Mouse (Mus musculus) liver, embryonic 16.5 days (tissue): Measurements from ENCODE around the gene Gls2. TPM values are rescaled to one million over a fixed set of nuclear protein-coding genes. Genes with fewer than 3 reads are reported as not detected.
"Not testable (repeated sequence)": the region's sequence is repeated elsewhere in the genome, so short reads cannot be mapped to it uniquely, and the experiment has no call there.

Source experiments
- ATAC-seq: fragments of 200-750 bp; cut with Nextera tagmentation; 2 replicates; pipeline ENCODE4 v1.8.0; 2017; ENCODE audit warnings: low read depth, mild to moderate bottlenecking, moderate number of reproducible peaks, moderate library complexity
- H3K27ac ChIP-seq: fragments of 300-500 bp; sonication (generic); 2 replicates; pipeline ENCODE4 v1.5.1; 2014; ENCODE audit warnings: mild to moderate bottlenecking, low read length
- H3K27me3 ChIP-seq: fragments of 300-500 bp; sonication (generic); 2 replicates; pipeline ENCODE4 v1.6.1; 2014; ENCODE audit warnings: low read depth, low read length, mixed read lengths; ENCODE audit not compliant: control insufficient read depth, insufficient read depth
- H3K36me3 ChIP-seq: fragments of 300-500 bp; sonication (generic); 2 replicates; pipeline ENCODE4 v1.6.1; 2014; ENCODE audit warnings: mild to moderate bottlenecking; ENCODE audit not compliant: control insufficient read depth, insufficient read depth
- H3K4me1 ChIP-seq: fragments of 300-500 bp; sonication (generic); 2 replicates; pipeline ENCODE4 v1.6.1; 2014; ENCODE audit warnings: low read depth, low read length, mixed read lengths; ENCODE audit not compliant: control insufficient read depth
- H3K4me2 ChIP-seq: fragments of 300-500 bp; sonication (generic); 2 replicates; pipeline ENCODE4 v1.6.1; 2014; ENCODE audit warnings: low read depth, low read length, mixed read lengths
- H3K4me3 ChIP-seq: fragments of 300-500 bp; sonication (generic); 2 replicates; pipeline ENCODE4 v1.5.1; 2014; ENCODE audit warnings: low read depth, mild to moderate bottlenecking, low read length
- H3K9ac ChIP-seq: fragments of 300-500 bp; sonication (generic); 2 replicates; pipeline ENCODE4 v1.6.1; 2014; ENCODE audit warnings: low read depth, low read length
- H3K9me3 ChIP-seq: fragments of 300-500 bp; sonication (generic); replicated peaks from 2 replicates; pipeline ENCODE4 v1.6.1; 2016; ENCODE audit warnings: low read length; ENCODE audit not compliant: control insufficient read depth
- WGBS: fragments of 180-500 bp; shearing (Covaris S2); extraction: QIAGEN DNeasy Blood & Tissue Kit; methylation state at CpG from one replicate; pipeline ENCODE4 v1.1.7; 2014; ENCODE audit not compliant: insufficient replicate concordance; 5-methylcytosine and 5-hydroxymethylcytosine counted together
- polyA plus RNA-seq: library from polyadenylated mRNA; unstranded; fragments of >200 nt; fragmentation: Nextera tagmentation; extraction: Ambion mirVana; gene quantifications from 2 replicates; pipeline ENCODE4 v1.2.1, GENCODE M21; 2015

The Gls2 gene
- polyA plus RNA-seq, 1 experiment from 2014 or later = 21.4 TPM

DNA sequence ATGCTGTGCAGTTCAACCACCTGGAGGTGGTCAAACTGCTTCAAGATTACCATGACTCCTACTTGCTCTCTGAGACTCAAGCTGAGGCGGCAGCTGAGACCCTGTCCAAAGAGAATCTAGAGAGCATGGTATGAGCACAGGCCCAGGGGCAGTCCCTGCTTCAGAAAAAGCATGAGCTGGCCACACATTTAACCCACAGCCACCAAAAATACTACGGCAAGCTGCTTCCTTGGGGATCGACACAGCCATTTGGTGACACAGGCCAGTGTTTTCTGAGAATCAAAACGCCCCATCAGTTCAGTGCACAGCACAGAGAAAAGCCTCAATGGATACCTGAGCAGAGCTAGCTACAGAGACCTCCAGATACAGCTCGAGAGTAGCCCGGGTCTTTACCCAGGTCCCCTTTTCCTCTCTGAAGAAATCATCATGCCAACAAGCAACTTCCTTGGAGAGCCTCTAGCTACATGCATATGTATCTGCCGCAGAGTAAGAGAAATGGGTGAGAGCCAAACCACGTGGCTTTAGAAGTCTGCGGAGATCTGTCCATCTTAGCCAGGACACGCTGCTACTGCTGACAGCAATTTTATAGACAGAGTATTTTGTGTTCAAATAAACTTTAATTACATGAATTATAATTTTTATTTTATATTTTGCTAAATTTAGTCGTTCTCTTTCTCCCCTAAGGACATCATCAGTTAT, 15.2 kb downstream of the Gls2 start:
- Histone ChIP-seq H3K4me3 (no peak overlapping the region), H3K4me2 (no peak overlapping the region), H3K27me3 (no peaks in the 10 kb centered on the region), H3K9me3 (no peaks in the 10 kb centered on the region), H3K36me3 (no peaks in the 10 kb centered on the region), H3K4me1 (peaks cover 25% of the 10 kb centered on the region), H3K27ac (no peak overlapping the region), H3K9ac (no peak overlapping the region)
- WGBS = 79% methylated on average over 11 of the region's 11 CpGs
- no peak for ATAC-seq

DNA sequence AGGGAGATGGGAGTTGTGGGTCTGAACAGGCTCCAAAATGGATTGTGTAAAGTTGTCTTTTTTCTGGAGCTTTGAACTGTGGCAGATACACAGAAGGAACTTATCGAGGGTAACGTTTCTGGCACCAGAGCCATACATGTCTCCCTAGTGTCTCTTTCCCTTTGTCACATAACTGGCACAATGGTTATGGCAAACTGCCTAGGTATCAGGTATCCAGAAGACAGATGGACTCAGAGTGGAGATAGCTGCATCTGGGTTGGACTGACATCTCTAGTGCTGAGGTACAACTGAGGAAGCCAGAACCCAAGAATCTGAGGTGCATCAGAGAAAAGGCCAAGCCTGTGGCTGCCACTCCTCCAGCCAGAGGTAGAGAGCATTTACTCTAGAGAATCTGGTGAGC, 15.9 kb downstream of the Gls2 start:
- peaks cover 22% of the 10 kb centered on the region for H3K4me1 ChIP-seq
- H3K4me3 ChIP-seq = no peak overlapping the region
- ATAC-seq = no peak
- H3K4me2 ChIP-seq = no peak overlapping the region; the same call in 1 of the 2 replicates
- H3K9me3 ChIP-seq = no peaks in the 10 kb centered on the region
- no peak overlapping the region for H3K27ac ChIP-seq
- WGBS = 72% methylated on average over 2 of the region's 2 CpGs
- H3K9ac ChIP-seq = no peak overlapping the region
- no peaks in the 10 kb centered on the region for H3K36me3 ChIP-seq
- H3K27me3 ChIP-seq = no peaks in the 10 kb centered on the region

DNA sequence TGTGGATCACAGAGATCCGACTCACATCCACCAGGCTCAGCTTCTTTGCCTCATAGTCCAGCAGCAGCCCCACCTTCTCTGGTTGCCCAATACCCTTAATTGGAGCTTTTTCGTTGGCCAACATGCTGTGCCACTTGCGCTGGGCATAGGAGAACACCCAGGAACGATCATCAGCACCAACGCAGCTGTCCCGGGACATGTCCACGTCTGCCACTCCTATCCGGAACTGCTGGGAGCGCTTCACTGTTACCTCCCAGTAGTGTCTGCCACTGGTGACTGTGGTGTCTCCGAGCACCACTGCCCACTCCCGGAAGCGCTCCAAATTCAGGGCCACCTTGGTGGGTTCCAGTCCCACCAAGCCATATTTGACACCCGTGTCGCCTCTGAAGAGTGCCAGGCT, 16.7 kb downstream of the Gls2 start:
- Histone ChIP-seq H3K4me1 (peaks cover 22% of the 10 kb centered on the region), H3K4me3 (peak overlapping the region; percentile 74), H3K36me3 (no peaks in the 10 kb centered on the region), H3K27me3 (no peaks in the 10 kb centered on the region), H3K27ac (no peak overlapping the region), H3K9me3 (no peaks in the 10 kb centered on the region), H3K9ac (peak overlapping the region; percentile 43), H3K4me2 (peak overlapping the region; percentile 80)
- WGBS = 12% methylated on average over 14 of the region's 14 CpGs
- peak; percentile 20 for ATAC-seq

DNA sequence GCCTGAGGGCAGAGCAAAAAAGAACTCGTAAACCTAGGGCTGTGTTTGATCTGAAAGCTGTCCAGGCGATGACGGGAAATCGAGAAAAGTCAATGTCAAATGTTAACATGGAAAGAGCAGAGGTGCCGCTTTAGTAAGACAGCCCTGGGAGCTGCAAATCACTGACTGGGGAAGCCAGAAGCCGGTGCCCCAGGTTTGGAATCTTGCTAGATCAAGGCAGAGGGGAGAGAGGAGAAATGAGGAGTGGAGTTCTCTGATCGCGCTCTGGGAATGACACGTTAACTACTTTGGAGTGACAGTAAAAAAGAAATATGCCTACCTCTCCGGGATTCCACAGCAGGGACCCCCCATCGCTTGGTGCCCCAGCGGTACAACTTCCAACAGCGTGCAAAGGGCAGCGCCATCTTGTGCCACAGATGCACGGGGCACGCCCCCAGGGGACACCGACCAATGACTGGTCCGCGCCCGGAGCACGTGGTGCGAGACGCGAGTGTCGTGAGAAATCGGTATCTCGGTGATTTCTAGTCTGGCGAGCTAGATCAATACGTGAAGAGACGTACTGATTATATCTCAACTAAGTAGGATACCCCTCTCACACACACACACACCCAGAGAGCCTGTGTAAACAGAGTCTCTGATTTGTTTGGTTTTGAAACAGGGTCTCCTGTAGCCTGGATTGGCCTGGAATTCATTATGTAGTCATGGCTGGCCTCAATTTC, 17.3 kb downstream of the Gls2 start, which contains the start of gene Spryd4:
Spryd4 (minus strand) TSS at position 418 of the 719 bp plus-strand sequence.
- peak within 1 kb of the TSS; percentile 67 for H3K27ac ChIP-seq
- H3K9ac ChIP-seq = peak within 1 kb of the TSS; percentile 43

DNA sequence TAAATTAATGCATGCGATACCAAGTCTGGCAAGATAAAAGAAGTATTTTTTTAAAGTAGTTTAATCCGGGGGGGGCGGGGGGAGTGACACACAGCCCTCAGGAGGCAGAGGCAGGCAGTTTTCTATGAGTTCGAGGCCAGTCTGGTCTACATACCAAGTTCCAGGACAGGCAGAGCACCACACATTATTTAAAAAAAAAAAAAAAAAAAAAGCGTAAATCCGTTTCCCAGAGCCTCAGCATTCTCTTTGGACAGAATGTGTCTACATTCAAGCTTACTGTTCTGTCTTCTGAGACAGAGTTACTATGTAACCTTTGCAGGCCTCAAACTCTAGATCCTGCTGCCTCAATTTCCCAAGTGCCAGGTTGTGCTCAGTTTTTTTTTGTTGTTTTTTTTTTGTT, 17.9 kb downstream of the Gls2 start:
- Histone ChIP-seq H3K36me3 (no peaks in the 10 kb centered on the region), H3K4me3 (peak overlapping the region; percentile 74), H3K4me1 (peaks cover 22% of the 10 kb centered on the region), H3K27me3 (no peaks in the 10 kb centered on the region), H3K9ac (peak overlapping the region; percentile 40; the same call in 1 of the 2 replicates), H3K4me2 (peak overlapping the region; percentile 80), H3K9me3 (no peaks in the 10 kb centered on the region), H3K27ac (peak overlapping the region; percentile 67)
- ATAC-seq = no peak
- 40% methylated on average over 6 of the region's 6 CpGs for WGBS

More for the DNA sequence above, 17.3 kb downstream of the Gls2 start, which contains the start of gene Spryd4:
- H3K4me2 ChIP-seq = peak within 1 kb of the TSS; percentile 80
- peaks cover 22% of the 10 kb centered on the region for H3K4me1 ChIP-seq
- peak; percentile 94 for ATAC-seq
- H3K9me3 ChIP-seq = no peaks in the 10 kb centered on the region
- WGBS = under 1% methylated on average over 30 of the region's 30 CpGs
- H3K4me3 ChIP-seq = peak within 1 kb of the TSS; percentile 74
- H3K36me3 ChIP-seq = no peaks in the 10 kb centered on the region
- H3K27me3 ChIP-seq = no peaks in the 10 kb centered on the region

DNA sequence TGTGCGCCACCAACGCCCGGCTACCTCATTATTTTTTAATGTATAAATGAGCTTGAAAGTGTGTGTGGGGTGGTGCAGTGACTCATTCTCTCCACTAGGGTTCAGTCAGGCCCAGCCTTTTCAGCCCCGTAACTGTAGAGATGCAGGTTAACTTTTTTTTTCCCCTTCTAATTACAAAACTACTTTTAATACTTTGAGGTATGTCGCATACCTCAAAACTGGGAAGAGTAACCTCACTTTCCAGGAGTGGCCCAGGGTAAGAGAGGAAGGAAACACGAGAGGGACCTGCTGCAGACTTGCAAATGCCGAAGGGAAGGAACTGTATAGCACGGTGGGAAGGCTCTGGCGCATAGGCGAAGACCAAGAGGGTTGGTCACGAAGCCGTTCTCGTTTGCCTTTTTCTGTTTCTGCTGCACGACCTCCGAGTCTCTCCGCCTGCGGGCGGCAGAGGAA, 18.6 kb downstream of the Gls2 start:
- Histone ChIP-seq H3K4me2 (peak overlapping the region; percentile 80), H3K36me3 (no peaks in the 10 kb centered on the region), H3K4me1 (peaks cover 22% of the 10 kb centered on the region), H3K27ac (no peak overlapping the region), H3K27me3 (no peaks in the 10 kb centered on the region), H3K9me3 (no peaks in the 10 kb centered on the region), H3K9ac (peak overlapping the region; percentile 57), H3K4me3 (peak overlapping the region; percentile 55)
- WGBS = 0% methylated on average over 18 of the region's 18 CpGs
- peak; percentile 41 for ATAC-seq

DNA sequence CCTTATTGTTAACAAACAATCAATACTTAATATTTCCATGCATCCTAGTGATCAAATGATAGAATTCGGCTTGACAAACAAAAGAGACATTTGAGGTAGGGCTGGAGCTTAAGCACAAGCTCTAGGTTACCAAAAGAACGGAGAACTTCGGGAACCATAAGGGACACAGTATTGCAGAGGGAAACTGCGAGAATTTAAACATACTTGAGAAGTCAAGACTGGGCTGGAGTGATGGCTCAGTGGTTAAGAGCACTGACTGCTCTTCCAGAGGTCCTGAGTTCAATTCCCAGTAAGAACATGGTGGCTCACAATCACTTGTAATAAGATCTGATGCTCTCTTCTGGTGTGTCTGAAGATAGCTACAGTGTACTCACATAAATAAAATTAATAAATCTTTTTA, 19.9 kb downstream of the Gls2 start:
- not testable (repeated sequence) for H3K27ac ChIP-seq, H3K36me3 ChIP-seq, H3K9me3 ChIP-seq, H3K9ac ChIP-seq, H3K4me2 ChIP-seq, ATAC-seq, H3K4me3 ChIP-seq, H3K27me3 ChIP-seq
- peaks cover 30% of the 10 kb centered on the region for H3K4me1 ChIP-seq
- 85% methylated on average over 4 of the region's 4 CpGs for WGBS

DNA sequence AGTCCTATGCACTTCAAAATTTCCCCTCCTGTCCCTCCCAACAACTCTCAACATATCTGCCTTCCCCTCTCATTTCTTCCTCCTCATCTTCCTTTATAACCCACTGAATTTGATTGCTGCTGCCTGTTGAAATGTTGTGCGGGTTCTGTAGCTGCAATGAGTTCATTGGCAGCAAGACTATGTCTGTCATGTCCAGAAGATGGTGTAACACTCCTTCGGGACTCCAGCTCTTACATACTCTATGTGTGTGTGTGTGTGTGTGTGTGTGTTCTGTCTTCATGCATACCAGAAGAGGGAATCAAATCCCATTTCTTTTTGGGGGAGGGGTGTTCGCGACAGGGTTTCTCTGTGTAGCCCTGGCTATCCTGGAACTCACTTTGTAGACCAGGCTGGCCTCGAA, 20.7 kb downstream of the Gls2 start:
- no peak overlapping the region for H3K4me3 ChIP-seq
- WGBS = 73% methylated on average over 5 of the region's 5 CpGs
- no peak overlapping the region for H3K4me2 ChIP-seq
- no peak overlapping the region for H3K27ac ChIP-seq
- no peaks in the 10 kb centered on the region for H3K9me3 ChIP-seq
- H3K4me1 ChIP-seq = peaks cover 34% of the 10 kb centered on the region
- ATAC-seq = no peak
- H3K27me3 ChIP-seq = no peaks in the 10 kb centered on the region
- no peaks in the 10 kb centered on the region for H3K36me3 ChIP-seq
- no peak overlapping the region for H3K9ac ChIP-seq
